Mouse (Mus musculus) limb, embryonic 15.5 days (tissue): ENCODE results near the gene Msx3. TPM values are rescaled to one million over a fixed set of nuclear protein-coding genes. Genes with fewer than 3 reads are reported as not detected.
A peak's percentile ranks its signal among the peaks of the same experiment; 100 is the strongest.

ENCODE experiments used
- ATAC-seq: fragments of 200-750 bp; cut with Nextera tagmentation; 2 replicates; pipeline ENCODE4 v1.8.0; 2017; ENCODE audit warnings: low read depth, moderate TSS enrichment; ENCODE audit not compliant: insufficient number of reproducible peaks, low FRiP score, low TSS enrichment
- H3K27ac ChIP-seq: fragments of 300-500 bp; sonication (generic); 2 replicates; pipeline ENCODE4 v1.5.1; 2015; ENCODE audit warnings: moderate library complexity, mild to moderate bottlenecking, inconsistent platforms
- H3K27me3 ChIP-seq: fragments of 300-500 bp; sonication (generic); 2 replicates; pipeline ENCODE4 v1.6.1; 2015; ENCODE audit warnings: inconsistent platforms
- H3K36me3 ChIP-seq: fragments of 300-500 bp; sonication (generic); 2 replicates; pipeline ENCODE4 v1.6.1; 2015; ENCODE audit warnings: inconsistent platforms
- H3K4me1 ChIP-seq: fragments of 300-500 bp; sonication (generic); 2 replicates; pipeline ENCODE4 v1.6.1; 2015; ENCODE audit warnings: inconsistent platforms
- H3K4me2 ChIP-seq: fragments of 300-500 bp; sonication (generic); 2 replicates; pipeline ENCODE4 v1.6.1; 2015; ENCODE audit warnings: mild to moderate bottlenecking, inconsistent platforms
- H3K4me3 ChIP-seq: fragments of 300-500 bp; sonication (generic); 2 replicates; pipeline ENCODE4 v1.5.1; 2015; ENCODE audit warnings: mild to moderate bottlenecking, inconsistent platforms
- H3K9ac ChIP-seq: fragments of 300-500 bp; sonication (generic); 2 replicates; pipeline ENCODE4 v1.6.1; 2015; ENCODE audit warnings: inconsistent platforms
- H3K9me3 ChIP-seq: fragments of 300-500 bp; sonication (generic); 2 replicates; pipeline ENCODE4 v1.6.1; 2016; ENCODE audit warnings: inconsistent platforms
- WGBS: fragments of 180-500 bp; shearing (Covaris S2); methylation state at CpG from one replicate; pipeline ENCODE4 v1.1.7; 2015; 5-methylcytosine and 5-hydroxymethylcytosine counted together
- polyA plus RNA-seq: library from polyadenylated mRNA; unstranded; fragments of >200 nt; fragmentation: Nextera tagmentation; extraction: Ambion mirVana; gene quantifications from 2 replicates; pipeline ENCODE4 v1.2.1, GENCODE M21; 2015

The Msx3 gene
- polyA plus RNA-seq = not detected in 2 replicates

DNA sequence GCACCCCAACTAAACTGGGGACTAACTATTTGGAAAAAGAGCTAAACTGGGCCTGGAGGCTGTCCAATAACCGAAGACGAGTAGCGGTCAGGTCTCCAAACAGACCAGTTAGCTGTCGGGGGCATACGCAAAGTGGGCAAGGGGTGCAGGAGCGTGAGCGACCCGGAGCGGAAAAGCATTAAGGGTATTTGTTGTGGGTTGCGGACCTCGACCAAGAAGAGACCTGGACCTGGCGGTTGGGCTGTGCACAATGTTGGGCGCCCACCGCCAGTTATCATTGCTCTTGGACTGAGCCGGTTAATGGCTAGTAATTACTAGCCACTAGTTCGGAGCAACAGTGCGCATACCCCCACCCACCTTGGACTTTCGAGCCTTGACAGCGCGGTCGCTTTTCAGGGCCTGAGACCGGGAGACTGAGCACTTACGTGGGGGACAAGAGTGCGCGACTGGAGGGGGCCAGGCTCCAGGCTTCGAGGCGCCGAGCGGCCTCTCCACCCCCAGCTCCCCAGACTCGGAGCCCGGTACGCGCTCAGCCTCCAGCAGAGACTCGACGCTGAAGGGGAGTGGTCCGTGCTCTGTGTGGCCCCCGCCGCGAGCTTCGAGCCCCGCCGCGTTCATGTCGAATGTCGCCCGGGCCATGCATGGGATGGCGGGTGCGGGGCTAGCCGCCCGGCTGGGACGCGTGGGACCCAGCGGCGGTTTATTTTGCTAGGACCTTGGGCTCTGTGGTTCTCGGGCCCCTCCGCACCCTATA lies at the start of gene Msx3:
TSS of gene Msx3 (minus strand) at position 729 of the 754 bp plus-strand sequence.
- Histone ChIP-seq H3K4me1 (peaks cover 24% of the 10 kb centered on the region), H3K9me3 (no peaks in the 10 kb centered on the region), H3K4me2 (peak within 1 kb of the TSS; percentile 86), H3K27me3 (peaks cover 90% of the 10 kb centered on the region), H3K36me3 (no peaks in the 10 kb centered on the region), H3K4me3 (peak within 1 kb of the TSS; percentile 41), H3K27ac (no peak within 1 kb of the TSS), H3K9ac (no peak within 1 kb of the TSS)
- 1% methylated on average over 56 of the region's 56 CpGs for WGBS
- 0 out of 2 replicates have a peak, but pooled peaks have one; percentile 32 for ATAC-seq

DNA sequence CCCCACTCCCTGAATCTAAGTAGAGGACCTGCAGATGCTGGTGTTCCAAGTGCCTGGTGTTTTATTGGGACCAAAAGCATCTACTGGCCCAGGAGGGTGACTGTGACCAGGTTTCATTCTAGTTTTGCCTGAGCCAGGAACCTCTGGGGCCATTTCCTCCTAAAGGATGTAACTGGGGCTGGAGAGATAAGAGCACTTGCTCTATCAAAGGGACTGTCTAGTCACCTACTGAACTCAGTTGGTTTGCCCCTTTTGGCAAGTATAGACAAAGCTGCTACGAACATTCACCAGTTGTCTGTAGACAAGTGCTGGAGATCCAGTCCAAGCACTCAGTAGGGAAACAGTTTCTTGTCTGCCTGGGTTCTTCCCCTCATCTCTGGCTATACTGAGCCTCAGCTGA lies 49.6 kb upstream of the Msx3 start:
- H3K4me1 ChIP-seq = peaks cover 19% of the 10 kb centered on the region
- no peak overlapping the region for H3K9ac ChIP-seq
- no peak overlapping the region for H3K4me3 ChIP-seq
- no peak for ATAC-seq
- H3K27me3 ChIP-seq = no peaks in the 10 kb centered on the region
- H3K4me2 ChIP-seq = no peak overlapping the region
- no peak overlapping the region for H3K27ac ChIP-seq
- H3K36me3 ChIP-seq = 0 out of 2 replicates have a peak, but pooled peaks cover 3% of the 10 kb centered on the region
- H3K9me3 ChIP-seq = no peaks in the 10 kb centered on the region
- 88% methylated on average over 1 of the region's 1 CpGs for WGBS

DNA sequence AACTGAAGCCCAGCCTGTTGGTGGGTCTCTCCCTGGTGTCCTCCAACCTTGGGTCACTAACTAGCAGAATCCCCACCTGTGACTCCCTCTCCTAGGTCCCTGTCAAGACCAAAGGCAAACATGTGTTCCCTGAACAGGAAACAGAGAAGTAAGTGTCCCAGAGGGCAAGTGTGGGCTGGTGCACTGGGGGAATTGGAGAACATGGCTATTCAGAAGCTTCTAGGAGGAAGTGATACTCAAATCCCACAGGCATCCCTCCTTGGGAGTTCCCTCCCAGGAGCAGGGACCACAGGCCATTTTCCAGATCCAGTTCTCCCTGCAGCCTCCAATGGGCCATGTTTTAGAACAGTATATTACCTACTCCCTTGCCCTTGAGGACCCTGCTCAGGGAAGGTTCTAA lies 47.2 kb upstream of the Msx3 start:
- Histone ChIP-seq H3K9me3 (no peaks in the 10 kb centered on the region), H3K27ac (no peak overlapping the region), H3K9ac (no peak overlapping the region), H3K36me3 (0 out of 2 replicates have a peak, but pooled peaks cover 3% of the 10 kb centered on the region), H3K27me3 (no peaks in the 10 kb centered on the region), H3K4me2 (no peak overlapping the region), H3K4me3 (no peak overlapping the region), H3K4me1 (peaks cover 5% of the 10 kb centered on the region; the same call in 1 of the 2 replicates)
- no peak for ATAC-seq

DNA sequence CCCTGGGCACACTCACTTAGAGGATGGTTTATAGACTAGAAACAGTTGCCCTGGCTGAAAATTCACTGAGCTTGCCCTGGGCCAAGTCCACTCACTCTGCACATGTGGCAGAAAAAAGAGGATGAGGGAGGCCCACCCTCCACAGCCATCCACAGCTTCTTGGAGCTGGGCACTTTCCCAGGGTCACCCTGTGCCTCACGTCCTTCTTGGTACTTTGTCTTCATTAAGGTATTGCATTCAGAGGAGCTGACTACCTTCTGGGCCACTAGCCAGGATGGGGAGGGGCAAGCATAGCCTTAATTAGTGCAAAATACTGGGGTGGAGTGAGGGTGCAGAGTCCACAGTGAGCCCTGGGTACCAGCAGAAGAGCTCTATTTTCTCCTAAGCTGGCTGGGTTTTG lies 46.7 kb upstream of the Msx3 start:
- no peak overlapping the region for H3K4me3 ChIP-seq
- H3K4me1 ChIP-seq = peaks cover 5% of the 10 kb centered on the region; the same call in 1 of the 2 replicates
- 25% methylated on average over 1 of the region's 1 CpGs for WGBS
- H3K27me3 ChIP-seq = no peaks in the 10 kb centered on the region
- H3K36me3 ChIP-seq = 0 out of 2 replicates have a peak, but pooled peaks cover 3% of the 10 kb centered on the region
- no peak overlapping the region for H3K9ac ChIP-seq
- no peaks in the 10 kb centered on the region for H3K9me3 ChIP-seq
- H3K4me2 ChIP-seq = no peak overlapping the region
- no peak for ATAC-seq
- H3K27ac ChIP-seq = no peak overlapping the region

DNA sequence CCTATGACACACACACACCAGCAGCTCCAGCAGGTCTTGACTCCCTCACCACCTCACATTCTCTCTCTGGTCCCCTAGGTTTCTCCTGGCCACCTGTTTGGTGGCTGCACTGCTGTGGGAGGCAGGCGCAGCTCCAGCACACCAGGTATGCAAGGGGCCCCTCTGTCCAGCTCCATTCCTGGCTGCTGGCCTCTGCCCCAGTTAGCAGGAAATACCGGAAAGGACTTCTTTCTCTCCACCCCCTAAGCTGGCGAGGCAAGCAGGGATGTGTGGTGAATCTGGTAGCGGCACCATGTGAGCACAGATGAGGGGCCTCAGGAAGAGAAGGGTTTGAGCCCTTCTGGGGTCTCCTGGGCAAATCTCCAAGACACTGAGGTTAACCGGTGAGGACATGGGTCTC lies 46.1 kb upstream of the Msx3 start:
- Histone ChIP-seq H3K27me3 (no peaks in the 10 kb centered on the region), H3K4me3 (no peak overlapping the region), H3K36me3 (0 out of 2 replicates have a peak, but pooled peaks cover 3% of the 10 kb centered on the region), H3K4me1 (peaks cover 5% of the 10 kb centered on the region; the same call in 1 of the 2 replicates), H3K27ac (no peak overlapping the region), H3K9me3 (no peaks in the 10 kb centered on the region), H3K9ac (no peak overlapping the region), H3K4me2 (no peak overlapping the region)
- 53% methylated on average over 5 of the region's 5 CpGs for WGBS
- no peak for ATAC-seq

DNA sequence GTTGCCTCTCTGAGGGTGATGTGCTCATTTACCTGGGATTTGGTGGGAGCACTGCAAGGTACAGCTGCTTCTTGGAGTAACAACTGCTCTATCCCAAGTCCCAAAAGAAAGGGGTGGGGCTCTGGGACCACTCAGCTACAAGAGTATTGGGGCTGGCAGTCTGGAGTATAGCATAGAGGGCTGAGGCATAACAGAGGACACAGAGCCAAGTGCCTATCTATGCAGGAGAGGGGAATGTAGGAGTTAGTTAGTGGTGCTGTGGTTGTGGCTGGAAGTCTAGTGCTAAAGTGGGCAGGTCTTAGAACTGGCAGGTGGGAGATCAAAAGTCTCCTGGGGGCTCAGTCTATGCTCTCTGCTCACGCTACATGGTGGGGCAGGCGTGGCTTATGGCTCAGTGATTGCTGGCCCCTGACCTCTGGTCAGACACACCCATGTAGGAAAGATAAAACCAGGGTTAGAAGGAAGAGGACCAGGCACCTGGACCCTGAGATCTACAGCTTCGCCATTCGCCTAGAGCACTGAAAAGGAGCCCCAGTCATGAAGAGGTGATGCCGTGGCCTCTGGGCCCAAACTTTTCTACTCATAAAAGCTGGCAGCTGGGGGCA lies 44.1 kb upstream of the Msx3 start, which contains the start of gene Prap1:
TSS of gene Prap1 (plus strand) at position 472 of the 605 bp plus-strand sequence.
- Histone ChIP-seq H3K9me3 (no peaks in the 10 kb centered on the region), H3K27ac (no peak within 1 kb of the TSS), H3K4me1 (peaks cover 5% of the 10 kb centered on the region; the same call in 1 of the 2 replicates), H3K36me3 (0 out of 2 replicates have a peak, but pooled peaks cover 2% of the 10 kb centered on the region), H3K27me3 (no peaks in the 10 kb centered on the region), H3K9ac (no peak within 1 kb of the TSS), H3K4me3 (no peak within 1 kb of the TSS), H3K4me2 (no peak within 1 kb of the TSS)
- WGBS = 68% methylated on average over 5 of the region's 5 CpGs
- no peak for ATAC-seq

DNA sequence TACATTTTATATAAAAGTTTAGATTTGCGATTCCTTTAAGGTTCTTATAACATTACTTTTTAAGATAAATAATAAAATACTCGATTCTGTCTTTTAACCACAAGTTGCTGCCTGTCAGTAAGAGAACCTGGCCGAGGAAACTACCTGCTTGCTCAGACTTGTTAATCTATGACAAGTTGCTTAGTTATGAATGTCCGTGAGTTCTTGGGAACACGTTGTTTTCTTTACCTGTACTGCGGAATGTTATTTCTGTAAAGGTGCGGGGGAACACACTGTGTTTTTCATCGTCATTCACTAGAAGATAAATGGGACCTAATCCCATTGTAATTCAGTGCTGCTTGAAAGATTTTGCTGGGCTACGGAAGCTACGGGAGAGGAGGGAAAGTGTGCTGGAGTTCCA lies 41.7 kb upstream of the Msx3 start:
- Histone ChIP-seq H3K27ac (no peak overlapping the region), H3K9ac (no peak overlapping the region), H3K4me2 (no peak overlapping the region), H3K27me3 (no peaks in the 10 kb centered on the region), H3K9me3 (no peaks in the 10 kb centered on the region), H3K4me1 (peaks cover 5% of the 10 kb centered on the region; the same call in 1 of the 2 replicates), H3K36me3 (no peaks in the 10 kb centered on the region), H3K4me3 (no peak overlapping the region)
- WGBS = 71% methylated on average over 10 of the region's 10 CpGs
- ATAC-seq = no peak

DNA sequence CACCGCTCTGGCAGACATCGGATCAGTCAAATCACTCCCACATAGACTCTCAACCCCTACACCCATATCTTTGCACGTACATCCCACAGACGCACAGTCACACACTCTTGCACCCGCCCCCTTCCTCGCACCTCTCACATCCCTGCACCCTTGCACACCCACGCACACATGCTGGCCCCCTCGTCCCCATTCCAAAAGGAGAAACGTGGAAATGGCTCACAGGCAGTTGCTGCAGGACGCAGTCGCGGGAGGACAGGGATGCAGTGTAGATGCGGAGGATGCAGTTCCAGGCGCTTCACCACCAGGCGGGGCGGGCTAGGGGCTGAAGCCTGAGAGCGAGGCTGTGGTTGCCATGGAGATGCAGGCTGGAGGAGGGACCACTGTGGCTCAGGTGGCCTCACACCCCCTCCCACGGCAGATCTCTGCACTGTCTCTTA lies 33.4 kb upstream of the Msx3 start, which contains the start of gene Caly:
TSS of gene Caly (minus strand) at position 307 of the 437 bp plus-strand sequence.
- H3K27me3 ChIP-seq = peaks cover 47% of the 10 kb centered on the region

DNA sequence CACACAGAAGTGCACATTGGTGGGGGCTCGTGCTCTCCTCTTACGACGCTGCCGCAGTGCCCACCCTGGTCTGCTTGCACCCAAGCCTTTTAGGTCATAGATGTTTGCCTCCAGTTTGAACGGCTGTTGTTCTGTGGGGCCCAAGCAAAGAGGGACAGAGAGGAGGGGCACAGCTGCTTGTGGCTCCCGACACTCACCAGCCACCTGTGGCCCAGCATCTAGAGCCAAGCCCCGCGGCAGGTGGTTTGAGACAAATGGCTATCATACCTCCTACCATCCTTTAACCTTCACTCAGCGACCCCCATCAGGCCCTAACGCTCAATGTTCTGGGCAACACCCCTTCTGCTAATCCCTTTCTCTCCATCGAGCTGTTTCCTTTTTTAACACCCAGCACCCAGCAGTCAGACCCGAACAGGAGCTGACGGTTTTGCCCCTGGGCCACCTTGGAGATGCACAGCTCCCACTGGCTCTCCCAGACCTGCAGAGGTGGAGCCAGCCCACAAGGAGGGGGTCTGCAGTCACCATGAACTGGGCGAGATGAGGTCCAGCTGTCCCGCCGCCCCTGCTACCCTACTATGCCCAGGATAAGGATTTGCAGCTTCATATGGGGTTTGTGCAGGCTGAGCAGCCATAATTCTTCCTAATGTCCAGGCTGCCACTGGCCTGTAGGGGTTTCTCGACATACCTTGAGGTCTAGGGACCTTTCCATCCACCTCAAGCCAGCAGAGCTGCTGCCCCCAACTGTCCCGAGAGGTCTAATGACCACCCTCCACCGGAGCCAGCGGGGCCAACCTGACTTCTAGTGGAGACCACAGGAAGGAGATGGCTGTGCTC lies 32.7 kb upstream of the Msx3 start:
- no peak overlapping the region for H3K9ac ChIP-seq
- no peak for ATAC-seq
- H3K4me1 ChIP-seq = peaks cover 14% of the 10 kb centered on the region
- no peak overlapping the region for H3K27ac ChIP-seq
- peaks cover 47% of the 10 kb centered on the region for H3K27me3 ChIP-seq
- H3K4me2 ChIP-seq = no peak overlapping the region
- 16% methylated on average over 20 of the region's 20 CpGs for WGBS
- no peak overlapping the region for H3K4me3 ChIP-seq
- H3K36me3 ChIP-seq = no peaks in the 10 kb centered on the region
- no peaks in the 10 kb centered on the region for H3K9me3 ChIP-seq

More for the DNA sequence above, 33.4 kb upstream of the Msx3 start, which contains the start of gene Caly:
- whole genome bisulfite sequencing = 7% methylated on average over 18 of the region's 18 CpGs
- Histone ChIP-seq H3K27ac (no peak within 1 kb of the TSS), H3K36me3 (no peaks in the 10 kb centered on the region), H3K9me3 (no peaks in the 10 kb centered on the region), H3K9ac (no peak within 1 kb of the TSS), H3K4me3 (no peak within 1 kb of the TSS), H3K4me2 (no peak within 1 kb of the TSS), H3K4me1 (peaks cover 14% of the 10 kb centered on the region)
- 0 out of 2 replicates have a peak, but pooled peaks have one; percentile 31 for ATAC-seq

DNA sequence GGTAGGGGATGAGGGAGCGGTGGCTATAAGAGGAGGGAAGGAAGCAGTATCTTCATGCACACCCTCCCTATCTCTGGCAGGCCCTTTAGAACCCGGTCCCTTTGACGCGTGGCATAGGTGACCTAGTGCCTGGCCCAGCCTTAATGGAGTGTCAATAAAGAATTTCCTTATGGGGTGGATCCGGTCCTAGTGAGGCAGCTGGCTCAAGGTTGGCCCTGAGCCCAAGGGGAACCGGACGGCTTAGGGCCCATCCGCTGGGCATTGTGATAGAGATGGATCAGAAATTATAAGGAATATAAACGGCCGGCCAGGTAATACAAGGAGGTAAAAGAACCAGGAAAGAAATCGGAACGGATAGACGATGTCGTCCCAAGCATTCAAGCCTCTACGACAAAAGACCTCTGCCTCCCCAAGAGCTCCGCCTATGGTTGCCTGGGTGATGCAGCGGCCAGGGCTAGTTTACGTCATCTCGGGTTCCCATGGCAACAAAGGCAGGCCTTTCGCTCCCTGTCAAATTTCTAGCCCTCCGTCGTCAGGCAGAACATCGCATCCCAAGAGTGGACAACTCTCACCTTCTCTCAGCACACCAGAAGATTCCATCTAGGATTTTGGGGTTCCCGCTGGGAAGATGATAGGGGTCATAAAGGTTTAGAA lies 31.7 kb upstream of the Msx3 start:
- 4% methylated on average over 24 of the region's 24 CpGs for WGBS
- no peaks in the 10 kb centered on the region for H3K36me3 ChIP-seq
- peaks cover 14% of the 10 kb centered on the region for H3K4me1 ChIP-seq
- peak overlapping the region; percentile 11; the same call in 1 of the 2 replicates for H3K9ac ChIP-seq
- peak overlapping the region; percentile 31 for H3K4me2 ChIP-seq
- 0 out of 2 replicates have a peak, but pooled peaks have one; percentile 37 for ATAC-seq
- no peak overlapping the region for H3K27ac ChIP-seq
- peak overlapping the region; percentile 24 for H3K4me3 ChIP-seq
- H3K9me3 ChIP-seq = no peaks in the 10 kb centered on the region
- peaks cover 47% of the 10 kb centered on the region for H3K27me3 ChIP-seq

DNA sequence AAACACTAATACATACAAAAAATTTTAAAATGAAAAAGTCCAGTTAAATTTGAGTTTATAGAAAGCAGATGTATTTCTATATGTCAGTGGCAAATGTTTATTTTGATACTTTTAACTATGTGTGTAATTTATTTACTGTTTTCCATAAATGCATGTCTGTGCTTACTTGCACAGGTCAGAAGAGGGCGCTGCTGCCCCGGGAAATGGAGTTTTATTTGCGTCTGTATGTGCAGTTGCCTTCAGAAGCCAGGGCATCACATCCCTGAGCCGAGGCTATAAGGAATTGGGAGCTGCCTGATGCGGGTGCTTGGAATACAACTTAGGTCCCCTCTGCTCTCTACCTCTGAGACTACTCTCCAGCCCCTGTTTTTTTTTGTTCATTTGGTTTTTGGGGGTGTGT lies 29.8 kb upstream of the Msx3 start:
- H3K9ac ChIP-seq = no peak overlapping the region
- no peak for ATAC-seq
- 3% methylated on average over 5 of the region's 5 CpGs for WGBS
- H3K9me3 ChIP-seq = no peaks in the 10 kb centered on the region
- H3K4me3 ChIP-seq = no peak overlapping the region
- no peak overlapping the region for H3K4me2 ChIP-seq
- H3K36me3 ChIP-seq = no peaks in the 10 kb centered on the region
- peaks cover 14% of the 10 kb centered on the region for H3K4me1 ChIP-seq
- no peak overlapping the region for H3K27ac ChIP-seq
- H3K27me3 ChIP-seq = peaks cover 47% of the 10 kb centered on the region
